Mouse (Mus musculus): ENCODE results near the gene Pkdcc. TPM values are rescaled to one million over a fixed set of nuclear protein-coding genes. Genes with fewer than 3 reads are reported as not detected.

Gene Pkdcc
- polyA plus RNA-seq, 1 experiment = 69.8 TPM

DNA sequence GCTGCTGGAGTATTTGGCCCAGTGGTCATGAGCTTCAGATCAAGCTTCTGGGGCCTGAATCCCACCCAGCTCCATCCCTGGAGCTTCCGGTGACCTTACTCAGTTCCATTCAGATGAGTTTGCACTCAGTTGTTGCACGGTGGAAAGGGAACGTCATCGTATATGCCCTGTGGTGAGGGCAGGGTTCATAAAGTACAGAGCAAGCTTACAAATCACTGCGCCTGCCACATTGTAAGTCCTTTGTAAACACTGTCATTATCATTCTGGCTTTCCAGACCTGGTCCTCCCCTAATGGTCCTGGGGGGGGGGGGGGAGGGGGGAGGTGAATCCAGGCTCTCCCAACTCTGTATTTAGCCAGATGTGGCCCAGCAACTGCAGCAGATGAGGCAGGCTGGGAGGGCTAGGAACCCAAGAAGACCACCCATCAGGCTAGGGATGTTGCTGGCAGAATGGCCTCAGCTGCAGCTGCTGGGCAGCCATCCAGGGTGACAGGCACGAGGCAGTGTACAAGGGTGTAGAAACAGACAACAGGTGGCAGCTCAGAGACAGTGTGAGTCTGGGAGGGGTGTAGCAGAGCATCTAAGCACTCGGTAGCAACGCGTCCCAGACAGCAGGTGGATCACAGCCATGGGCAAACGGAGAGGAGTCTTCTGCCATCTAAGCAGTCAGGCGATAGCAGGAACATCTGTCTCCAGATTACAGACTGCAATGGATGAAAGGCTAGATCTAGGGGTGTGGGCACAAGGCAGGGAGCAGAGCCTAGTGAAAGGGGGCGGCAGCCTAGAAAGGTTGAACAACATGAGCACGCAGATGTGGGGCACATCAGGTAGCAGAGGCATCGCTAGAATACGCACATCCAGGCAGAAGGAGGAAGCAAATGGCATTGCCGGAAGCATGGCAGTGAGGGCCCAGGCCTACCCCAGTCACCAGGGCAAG, 23.3 kb downstream of the Pkdcc start:
- 57% methylated on average over 16 of the region's 16 CpGs for WGBS
- no peak for DNase-seq (ENCODE audit: low read depth, low spot score)

- 4% methylated on average over 1 of the region's 1 CpGs for WGBS
- no peak for DNase-seq (ENCODE audit: low read depth, low spot score)
These were observed 29.4 kb downstream of the Pkdcc start for GRCm38 (mm10) chr17:83244502-83244901.

DNA sequence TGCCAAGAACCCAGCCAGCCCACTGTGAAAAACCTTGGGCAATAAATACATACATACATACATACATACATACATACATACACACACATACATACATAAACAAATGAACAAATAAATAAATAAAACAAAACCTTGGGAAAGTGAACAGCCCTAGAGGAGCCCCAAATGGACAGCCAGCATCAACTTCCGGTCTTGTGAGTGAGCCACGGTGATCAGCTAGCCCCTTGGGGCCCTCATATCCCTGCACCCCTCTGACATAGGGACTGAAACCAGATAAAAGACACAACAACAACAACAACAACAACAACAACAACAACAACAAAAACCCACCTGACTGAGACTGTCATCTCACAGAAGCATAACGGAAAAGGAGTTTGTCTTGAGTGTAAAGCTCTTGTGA, 30.4 kb downstream of the Pkdcc start:
- 91% methylated on average over 3 of the region's 3 CpGs for WGBS
- no peak for DNase-seq (ENCODE audit: low read depth, low spot score)

- no peak for DNase-seq (ENCODE audit: low read depth, low spot score)
- WGBS = 72% methylated on average over 7 of the region's 7 CpGs
These were observed 31.0 kb downstream of the Pkdcc start for GRCm38 (mm10) chr17:83246090-83246489.

DNA sequence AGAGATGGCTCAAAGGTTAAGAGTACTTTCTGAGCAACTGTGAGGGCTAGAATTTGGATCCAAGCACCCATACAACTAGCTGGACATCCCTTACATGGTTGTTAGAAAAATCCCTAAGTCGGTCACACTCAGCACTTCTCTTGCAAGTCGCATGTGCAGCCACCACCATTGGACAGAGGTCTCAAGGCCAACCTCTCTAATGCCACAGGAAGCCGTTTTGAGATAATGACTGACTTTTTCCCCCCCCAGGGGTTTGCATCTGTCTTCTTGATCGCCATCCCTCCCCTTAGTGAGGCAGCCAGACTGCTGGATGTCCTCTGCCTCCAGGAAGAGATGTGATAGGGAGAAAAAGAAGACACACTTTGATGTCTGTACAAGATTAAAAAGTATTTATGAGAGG, 32.1 kb downstream of the Pkdcc start:
- WGBS = 79% methylated on average over 4 of the region's 4 CpGs
- no peak for DNase-seq (ENCODE audit: low read depth, low spot score)

DNA sequence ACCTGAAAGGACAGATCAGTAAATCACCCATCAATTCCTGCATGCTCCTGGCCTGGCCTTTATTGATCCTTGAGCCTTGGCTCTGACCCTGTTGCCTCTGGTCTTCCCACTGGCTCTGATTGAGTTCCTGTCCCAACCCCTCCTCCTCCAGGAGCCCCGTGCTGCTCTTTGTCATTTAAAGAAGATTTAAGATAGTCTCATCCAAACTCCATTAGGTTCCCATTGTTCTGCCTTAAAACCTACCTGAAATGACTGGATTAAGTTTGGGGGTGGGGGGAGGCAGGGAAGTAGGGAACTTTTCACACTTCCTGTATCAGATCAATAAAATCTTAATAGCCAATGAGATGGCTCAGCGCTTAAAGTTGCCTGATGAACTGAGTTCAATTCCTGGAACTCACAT, 33.4 kb downstream of the Pkdcc start:
- 79% methylated on average over 2 of the region's 2 CpGs for whole genome bisulfite sequencing
- no peak for DNase-seq (ENCODE audit: low read depth, low spot score)

DNA sequence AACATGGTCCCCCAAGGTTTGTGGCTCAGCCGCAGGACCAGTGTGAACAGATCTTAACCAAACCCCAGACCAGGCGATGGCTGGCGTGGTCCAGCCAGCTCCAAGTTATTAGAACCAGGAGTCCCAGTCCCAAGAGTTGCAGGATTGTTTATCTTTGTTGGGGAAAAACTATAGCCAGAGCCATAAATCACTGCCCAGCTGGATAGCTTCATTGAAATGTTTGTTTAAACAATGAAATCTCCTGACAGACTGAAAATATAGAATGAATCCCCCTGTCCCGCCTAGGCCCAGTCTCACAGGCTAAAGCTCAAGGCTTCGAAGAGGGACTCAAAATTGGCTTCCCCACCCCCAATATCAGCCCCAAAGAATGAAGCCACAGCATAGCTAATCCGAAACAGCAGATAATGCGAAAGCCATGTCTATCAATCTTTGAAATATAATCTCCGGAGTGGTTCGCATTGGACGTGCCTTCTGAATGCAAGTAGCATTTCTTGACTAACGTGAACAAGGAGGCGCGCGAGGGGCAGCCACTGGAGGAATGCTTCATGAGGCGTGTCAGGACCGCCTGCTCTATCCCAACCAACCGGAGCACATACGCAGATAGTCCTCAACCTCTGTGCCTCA, 35.9 kb downstream of the Pkdcc start:
- 80% methylated on average over 18 of the region's 18 CpGs for WGBS
- DNase-seq (ENCODE audit: low read depth, low spot score) = no peak

- no peak for DNase-seq (ENCODE audit: low read depth, low spot score)
- 22% methylated on average over 12 of the region's 12 CpGs for WGBS
These were observed 38.1 kb downstream of the Pkdcc start for GRCm38 (mm10) chr17:83253051-83253649.

DNA sequence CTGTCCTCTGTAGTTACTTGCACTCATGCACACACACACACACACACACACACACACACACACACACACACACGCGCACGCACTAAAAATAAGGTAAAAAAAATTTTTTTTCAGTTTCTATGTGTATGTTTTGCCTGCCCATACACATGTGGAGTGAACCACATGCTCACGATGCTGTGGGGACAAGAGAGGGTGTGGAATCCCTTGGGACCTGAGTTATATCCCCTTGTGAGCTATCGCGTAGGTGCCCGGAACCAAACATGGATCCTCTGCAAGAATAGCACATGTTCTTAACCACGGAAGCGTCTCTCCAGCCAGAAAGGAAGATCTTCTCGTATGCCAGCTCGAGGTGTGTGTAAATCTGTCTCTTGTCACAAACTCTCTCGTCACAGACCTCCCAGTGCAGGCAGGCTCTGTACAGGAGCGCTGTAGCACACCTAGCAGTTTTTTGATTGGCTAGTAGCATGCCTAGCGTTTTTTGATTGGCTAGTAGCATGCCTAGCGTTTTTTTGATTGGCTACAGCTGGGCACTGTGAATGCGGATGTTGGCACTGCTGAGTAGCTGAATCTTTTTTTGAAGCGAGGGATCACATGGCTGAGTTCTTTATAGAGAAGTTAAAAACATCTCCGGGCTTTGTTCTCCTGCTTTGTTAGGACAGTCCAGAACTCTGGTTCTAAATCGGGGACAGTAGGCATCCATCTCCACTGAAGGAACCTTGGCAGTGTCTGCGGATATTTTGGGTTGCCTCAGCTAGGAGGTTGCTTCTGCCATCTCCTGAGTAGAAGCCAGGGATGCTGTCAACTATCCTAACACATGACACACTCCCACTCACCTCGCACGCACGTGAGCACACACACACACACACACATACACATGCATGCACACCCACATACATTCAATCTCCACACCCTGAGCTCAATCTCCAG, 52.4 kb downstream of the Pkdcc start:
- WGBS = 36% methylated on average over 23 of the region's 23 CpGs
- DNase-seq (ENCODE audit: low read depth, low spot score) = no peak

DNA sequence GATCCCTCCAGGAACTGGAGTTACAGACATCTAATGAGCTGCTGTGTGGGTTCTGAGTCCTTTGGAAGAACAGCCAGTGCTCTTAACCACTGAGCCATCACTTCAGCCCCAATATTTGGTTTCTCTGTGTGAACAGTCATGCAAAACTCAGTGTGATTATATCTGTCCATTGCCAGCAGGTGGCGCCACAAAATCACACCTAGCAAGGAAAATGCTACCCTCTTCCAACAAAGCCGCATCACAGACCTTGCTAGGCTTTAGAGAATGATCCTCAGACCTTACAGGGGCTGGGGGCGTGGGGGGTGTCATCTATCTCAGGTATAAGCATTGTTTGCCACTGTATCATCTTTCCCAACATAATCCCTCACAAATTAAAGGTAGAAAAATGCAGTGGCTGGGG, 56.4 kb downstream of the Pkdcc start:
- 1% methylated on average over 3 of the region's 3 CpGs for WGBS

DNA sequence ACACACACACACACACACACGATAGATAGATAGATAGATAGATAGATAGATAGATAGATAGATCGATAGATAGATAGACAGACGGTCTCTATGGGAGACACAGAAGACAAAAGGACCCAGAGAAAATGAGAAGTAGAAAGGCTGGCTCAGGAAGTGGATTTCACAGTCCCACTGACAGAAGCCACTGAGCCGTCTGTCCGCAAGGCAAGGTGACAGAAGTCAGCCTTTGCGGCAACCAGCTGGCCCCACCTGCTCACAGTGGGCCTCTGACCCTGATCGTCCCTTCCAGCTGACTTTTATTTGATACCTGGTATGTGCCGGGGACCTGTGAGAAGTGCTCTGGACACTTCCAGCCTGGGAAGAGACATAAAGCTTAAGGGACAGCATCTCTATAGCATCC, 57.5 kb downstream of the Pkdcc start:
- no peak for DNase-seq (ENCODE audit: low read depth, low spot score)
- 73% methylated on average over 8 of the region's 8 CpGs for WGBS

More for the DNA sequence above, 56.4 kb downstream of the Pkdcc start:
- no peak for DNase-seq (ENCODE audit: low read depth, low spot score)

- DNase-seq (ENCODE audit: low read depth, low spot score) = no peak
- WGBS = 28% methylated on average over 9 of the region's 9 CpGs
These were observed 58.5 kb downstream of the Pkdcc start for GRCm38 (mm10) chr17:83273636-83274035.

GRCm38 (mm10) chr17:83274101-83274500, 59.0 kb downstream of the Pkdcc start:
- no peak for DNase-seq (ENCODE audit: low read depth, low spot score)
- WGBS = 48% methylated on average over 4 of the region's 4 CpGs

Other genes starting within 250 kb of the Pkdcc start
- gene Eml4, start 135.6 kb downstream of the Pkdcc start, polyA plus RNA-seq (2012; rRNA removed) = 16.8 and 20.6 TPM in 2 replicates

Measured in large intestine, adult 2 months (tissue).